ENCODE assay signal across 15 mouse cellular contexts in the genomic region with DNA sequence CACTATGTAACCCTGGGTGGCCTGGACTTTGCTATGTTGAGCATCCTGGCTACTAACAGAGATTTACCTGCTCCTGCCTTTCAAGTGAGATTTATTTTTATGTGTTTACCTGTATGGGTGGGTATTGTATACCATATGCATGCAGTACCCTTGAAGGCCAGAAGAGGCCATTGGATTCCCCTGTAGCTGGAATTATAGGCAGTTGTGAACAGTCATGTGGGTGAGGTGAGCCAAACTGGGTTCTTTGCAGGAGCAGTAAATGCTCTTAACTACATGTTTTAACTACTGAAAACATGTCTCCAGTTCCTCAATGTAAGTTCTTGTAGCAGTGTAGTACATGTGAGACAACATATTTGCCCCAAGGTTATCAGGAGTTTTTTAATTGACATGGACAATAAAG. TPM values are rescaled to one million over a fixed set of nuclear protein-coding genes. Genes with fewer than 3 reads are reported as not detected.
DNase-seq lines count a peak whose midpoint lies in the region; ATAC-seq and TF ChIP-seq lines count a peak whose summit lies in the region.
"Had no signal": no experiment of that assay in that cellular context is flagged by ENCODE, and none has a peak within 500 bp of the region (broad histone marks: within the 10 kb centered on the region; RNA-seq: fewer than 3 reads in every experiment).

No protein-coding gene starts in this region.

- no peak for TF ChIP-seq EP300 in CH12.LX (IDR thresholded peaks at IDR 0.05; ENCODE audit: low read length)

- no peaks in the 10 kb centered on the region for H3K36me3 ChIP-seq in CH12.LX (replicated peaks in 1 of 2; ENCODE audit: control insufficient read depth in 1 of 2, insufficient read depth in 1 of 2, low read length in 1 of 2)
- H3K36me3 ChIP-seq: liver, embryonic 15.5 days; neural tube, embryonic 12.5 days had no signal

- H3K4me3 ChIP-seq in CH12.LX (replicated peaks in 1 of 3; ENCODE audit: low read depth in 2 of 3, low read length in 2 of 3, poor library complexity in 1 of 3) = no peak overlapping the region
- H3K4me3 ChIP-seq in layer of hippocampus, adult 2 months = no peak overlapping the region
- no peak overlapping the region for H3K4me3 ChIP-seq in left cerebral cortex, adult 2 months
- H3K4me3 ChIP-seq: erythroblast, embryonic 14.5 days; liver, embryonic 15.5 days; megakaryocyte, embryonic 14.5 days; neural tube, embryonic 12.5 days had no signal

- no peak overlapping the region for H3K9ac ChIP-seq in CH12.LX (ENCODE audit: insufficient read depth, low read depth)
- H3K9ac ChIP-seq: hindbrain, embryonic 14.5 days; liver, embryonic 15.5 days; neural tube, embryonic 12.5 days had no signal

- TF ChIP-seq CTCF in CH12.LX (conservative IDR thresholded peaks at IDR 0.05 in 1 of 2, IDR thresholded peaks at IDR 0.05 in 1 of 2; ENCODE audit: low read depth in 2 of 2, low read length in 2 of 2) = peak in 1 of 2 experiments; percentile 47; a peak in 2 of 4 replicates
- no peak for TF ChIP-seq CTCF in layer of hippocampus, adult 2 months (conservative IDR thresholded peaks at IDR 0.05)
- no peak for TF ChIP-seq CTCF in left cerebral cortex, adult 2 months (IDR thresholded peaks at IDR 0.05)

- no peak for TF ChIP-seq POLR2A in CH12.LX (IDR thresholded peaks at IDR 0.05; ENCODE audit: low read depth, low read length)

- dilution Hi-C loops in CH12.LX (cut with MboI; ENCODE audit: extremely low pct_ligation_motif_present, extremely low pct_unique_long_range_greater_than_20kb, low sequenced_read_pairs) = no loop called here

- intact Hi-C loops in left cerebral cortex, adult 2 months (cut with DNase I) = loop anchor here (5.0 kb wide), 2 partner anchors 58 to 67 kb away; no protein-coding TSS in a partner anchor

- peak; percentile 7 for DNase-seq in retina, embryonic 14.5 days (ENCODE audit: low spot score)
- DNase-seq in retina, postnatal 1 day = no peak
- DNase-seq in CH12.LX (ENCODE audit: extremely low read depth) = peak; percentile 35
- DNase-seq in adrenal gland, postnatal 4 days (ENCODE audit: low spot score in 2 of 2) = no peak
- DNase-seq in layer of hippocampus, adult 2 months (ENCODE audit: low spot score in 2 of 2) = no peak
- DNase-seq in left cerebral cortex, adult 2 months (ENCODE audit: extremely low spot score in 1 of 2, low spot score in 2 of 2) = no peak

- peak; percentile 11 for TF ChIP-seq RAD21 in CH12.LX (IDR thresholded peaks at IDR 0.05; ENCODE audit: low read depth, low read length)

- in situ Hi-C loops in CH12.LX (cut with MboI; ENCODE audit: low pct_ligation_motif_present, low pct_unique_long_range_greater_than_20kb, low sequenced_read_pairs) = loop anchor here (10.0 kb wide), 1 partner anchor 191 kb away; a partner anchor contains a TSS

- no peak overlapping the region for H3K4me2 ChIP-seq in CH12.LX (ENCODE audit: insufficient read depth, low read depth, poor library complexity, severe bottlenecking)
- H3K4me2 ChIP-seq: hindbrain, embryonic 14.5 days; liver, embryonic 15.5 days; neural tube, embryonic 12.5 days had no signal

- H3K4me1 ChIP-seq in CH12.LX (ENCODE audit: control insufficient read depth in 1 of 2, insufficient read depth in 2 of 2) = peaks cover 0 to 3% of the 10 kb centered on the region in 2 experiments; a peak in 1 of 4 replicates
- H3K4me1 ChIP-seq: liver, embryonic 15.5 days had no signal

- H3K27me3 ChIP-seq in CH12.LX (replicated peaks) = peaks cover 14% of the 10 kb centered on the region
- H3K27me3 ChIP-seq: neural tube, embryonic 12.5 days had no signal

- no peak overlapping the region for H3K27ac ChIP-seq in CH12.LX (ENCODE audit: insufficient read depth, low read depth)
- no peak overlapping the region for H3K27ac ChIP-seq in layer of hippocampus, adult 2 months
- H3K27ac ChIP-seq in left cerebral cortex, adult 2 months = no peak overlapping the region
- H3K27ac ChIP-seq: hindbrain, embryonic 14.5 days; liver, embryonic 15.5 days; neural tube, embryonic 12.5 days had no signal

- no peaks in the 10 kb centered on the region for H3K9me3 ChIP-seq in CH12.LX (replicated peaks; ENCODE audit: low read length)
- H3K9me3 ChIP-seq: liver, embryonic 15.5 days; megakaryocyte, embryonic 14.5 days; neural tube, embryonic 12.5 days had no signal

- H3K79me2 ChIP-seq in CH12.LX (replicated peaks; ENCODE audit: control insufficient read depth, extremely low read depth, insufficient read depth, poor library complexity, severe bottlenecking) = no peaks in the 10 kb centered on the region

- peak; percentile 66 for ATAC-seq in activated CD4-positive, CD25-positive, alpha-beta regulatory T cell, adult 4 months
- peak; percentile 49; the same call in 1 of the 2 replicates for ATAC-seq in neutrophil, adult 5-6 weeks (ENCODE audit: extremely low read depth, insufficient number of reproducible peaks, low FRiP score, poor library complexity, severe bottlenecking)
- ATAC-seq: forebrain, embryonic 16.5 days had no signal

TF ChIP-seq in CH12.LX, 34 proteins besides CTCF, POLR2A, EP300 and RAD21:
- TF ChIP-seq SIN3A (IDR thresholded peaks at IDR 0.05; ENCODE audit: low read length) (0 out of 2 replicates have a peak, but pooled peaks have one; percentile 33), NRF1 (IDR thresholded peaks at IDR 0.05; ENCODE audit: low read depth, low read length) (no peak), SMC3 (IDR thresholded peaks at IDR 0.05; ENCODE audit: low read depth, low read length) (peak; percentile 32; the same call in 1 of the 2 replicates)

RNA-seq across cellular contexts. Expression of a gene that starts 8.1 kb away (rescaled TPM):
- 16.4 and 17.8 TPM in 2 replicates for total RNA-seq in CH12.LX (2012; rRNA removed)
- total RNA-seq in CH12.LX (2014; rRNA removed) = 33.8 and 38.0 TPM in 2 replicates
- polyA plus RNA-seq in CH12.LX (2012; ENCODE audit: insufficient read length, low read depth) = 28.8 and 34.6 TPM in 2 replicates
- polyA plus RNA-seq in activated CD4-positive, CD25-positive, alpha-beta regulatory T cell, adult 4 months (2017; shearing (Covaris generic)) = 10 to 100 TPM in 1 of 2 experiments, 1 to 10 TPM in 1; 9.0 to 11.3 TPM
- 0.12 and 0.74 TPM in 2 replicates for total RNA-seq in neutrophil, adult 5-6 weeks (2017)
- total RNA-seq in adrenal gland, postnatal 4 days (2021) = 10 to 100 TPM in 1 of 2 experiments, 1 to 10 TPM in 1; 1.9 to 21.5 TPM
- total RNA-seq in layer of hippocampus, adult 2 months (2021) = 10 to 100 TPM; 48.6 to 52.5 TPM
- total RNA-seq in left cerebral cortex, adult 2 months (2021) = 10 to 100 TPM; 17.4 to 19.2 TPM
- total RNA-seq: heart, adult 18-20 months had no signal
- polyA plus RNA-seq: erythroblast, embryonic 14.5 days had no signal

Comparison
In these comparisons a context has a peak if more than half of its experiments do, and no peak if none do; other contexts are left out.
1. DNase-seq: peak in retina, embryonic 14.5 days (single experiment) and CH12.LX (single experiment); none in retina, postnatal 1 day (single experiment), adrenal gland, postnatal 4 days (0 of 2), layer of hippocampus, adult 2 months (0 of 2) and left cerebral cortex, adult 2 months (0 of 2).